Mouse (Mus musculus): ENCODE measurements around the gene Pfn4. TPM values are rescaled to one million over a fixed set of nuclear protein-coding genes. Genes with fewer than 3 reads are reported as not detected.

Gene Pfn4
- 4.2 and 4.9 TPM in 2 replicates for polyA plus RNA-seq (2014; fragmentation: Nextera tagmentation; extraction: Ambion mirVana)

DNA sequence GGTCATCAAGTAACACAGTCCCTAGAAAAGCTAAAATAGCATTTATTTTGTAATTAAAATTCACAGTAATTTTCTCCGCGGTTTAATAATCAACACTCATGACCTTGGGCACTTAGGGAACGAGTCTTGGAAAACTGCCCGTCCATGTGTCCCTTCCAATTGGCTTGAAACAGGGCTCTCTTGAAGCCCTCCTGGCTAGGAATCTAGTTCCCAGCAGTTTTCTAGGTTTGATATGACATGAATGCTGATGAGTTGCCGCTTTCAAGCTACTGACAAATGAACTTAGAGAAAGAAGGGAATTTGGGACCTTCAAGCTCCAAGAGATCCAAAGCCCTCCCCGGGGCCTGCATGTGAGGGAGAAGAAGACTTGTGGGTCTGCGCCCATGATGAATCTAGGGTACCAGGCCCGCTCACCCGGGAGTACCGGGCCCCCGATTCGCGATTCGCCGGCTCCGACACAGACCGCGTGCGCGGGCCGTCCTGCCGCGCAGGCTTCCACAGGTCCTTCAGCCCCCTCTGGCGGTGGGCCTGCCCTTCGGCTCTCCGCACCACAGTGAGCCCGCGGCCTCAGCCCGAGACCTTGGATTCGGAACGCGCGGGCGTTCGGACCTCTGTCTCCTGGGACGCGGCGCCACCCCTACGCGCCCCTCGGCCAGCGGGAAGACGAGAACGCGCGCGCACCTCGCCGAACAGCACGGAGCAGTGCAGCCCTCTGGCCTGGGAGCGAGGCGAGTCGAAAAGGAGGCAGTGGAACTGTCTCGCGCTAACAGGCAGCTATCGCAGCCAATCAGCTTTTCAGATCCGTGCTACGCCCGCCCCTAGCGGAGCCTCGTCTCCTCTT is at the start of gene Pfn4, which contains the start of gene Fam228b:
Pfn4 (plus strand) TSS at position 531 of the 841 bp plus-strand sequence.
Fam228b (minus strand) TSS at position 776 of the 841 bp plus-strand sequence.
- H3K9ac ChIP-seq (ENCODE audit: low read length), result peak within 1 kb of the TSS; percentile 72
- H3K27me3 ChIP-seq (ENCODE audit: control insufficient read depth, insufficient read depth, low read length), result no peaks in the 10 kb centered on the region
- no peaks in the 10 kb centered on the region for H3K36me3 ChIP-seq (ENCODE audit: control insufficient read depth, insufficient read depth, low read length)
- H3K9me3 ChIP-seq (ENCODE audit: control insufficient read depth, low read length), result no peaks in the 10 kb centered on the region
- peak; percentile 96 for DNase-seq (ENCODE audit: low spot score)
- peak; percentile 99 for ATAC-seq (replicated peaks; ENCODE audit: low FRiP score)
- WGBS, result 4% methylated on average over 61 of the region's 61 CpGs
- H3K4me1 ChIP-seq (replicated peaks; ENCODE audit: control insufficient read depth, insufficient read depth, low read length), result no peaks in the 10 kb centered on the region
- H3K4me3 ChIP-seq (ENCODE audit: low read depth, low read length), result peak within 1 kb of the TSS; percentile 46
- H3K4me2 ChIP-seq (ENCODE audit: low read depth, low read length, severe bottlenecking), result peak within 1 kb of the TSS; percentile 51
- peak within 1 kb of the TSS; percentile 79 for H3K27ac ChIP-seq (ENCODE audit: low read depth, low read length)

DNA sequence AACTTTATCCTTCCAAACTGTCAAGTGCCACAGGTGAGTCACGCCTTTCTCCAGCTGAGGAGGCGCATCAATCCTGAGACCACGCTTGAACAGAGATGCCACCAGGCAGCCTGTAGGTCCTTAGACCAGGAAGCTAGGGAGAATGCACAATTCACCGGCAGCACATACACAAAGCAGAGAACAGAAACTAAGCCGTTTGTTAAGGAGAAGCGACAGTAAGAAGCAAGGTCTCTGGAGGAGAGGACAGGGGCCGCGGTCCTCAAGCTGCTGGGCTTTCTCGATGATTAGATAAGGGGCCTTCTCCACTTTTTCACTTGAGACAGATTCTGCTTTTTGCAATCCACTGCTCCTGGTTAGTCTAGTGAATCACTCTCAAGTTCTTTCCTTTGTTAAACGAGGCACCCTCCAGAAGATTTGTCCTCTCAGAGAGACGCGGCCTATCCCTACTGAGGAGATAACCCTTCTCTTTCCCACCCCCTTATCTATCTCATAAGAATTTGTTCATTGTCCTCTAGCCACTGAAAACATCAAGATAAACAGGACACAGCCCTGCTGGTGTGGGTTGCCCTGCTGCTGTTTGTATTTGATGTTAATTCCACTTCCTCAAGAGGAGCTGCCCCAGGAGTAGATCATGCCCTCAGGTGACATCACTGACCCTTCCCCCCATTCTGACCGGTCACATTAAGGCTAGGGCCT is 49.6 kb upstream of the Pfn4 start:
- Histone ChIP-seq H3K4me1 (replicated peaks; ENCODE audit: control insufficient read depth, insufficient read depth, low read length) (no peaks in the 10 kb centered on the region), H3K4me2 (ENCODE audit: low read depth, low read length, severe bottlenecking) (no peak overlapping the region), H3K36me3 (ENCODE audit: control insufficient read depth, insufficient read depth, low read length) (no peaks in the 10 kb centered on the region), H3K4me3 (ENCODE audit: low read depth, low read length) (no peak overlapping the region), H3K9ac (ENCODE audit: low read length) (no peak overlapping the region), H3K27me3 (ENCODE audit: control insufficient read depth, insufficient read depth, low read length) (no peaks in the 10 kb centered on the region), H3K27ac (ENCODE audit: low read depth, low read length) (no peak overlapping the region), H3K9me3 (ENCODE audit: control insufficient read depth, low read length) (no peaks in the 10 kb centered on the region)
- no peak for DNase-seq (ENCODE audit: low spot score)
- no peak for ATAC-seq (replicated peaks; ENCODE audit: low FRiP score)
- 87% methylated on average over 13 of the region's 13 CpGs for WGBS

DNA sequence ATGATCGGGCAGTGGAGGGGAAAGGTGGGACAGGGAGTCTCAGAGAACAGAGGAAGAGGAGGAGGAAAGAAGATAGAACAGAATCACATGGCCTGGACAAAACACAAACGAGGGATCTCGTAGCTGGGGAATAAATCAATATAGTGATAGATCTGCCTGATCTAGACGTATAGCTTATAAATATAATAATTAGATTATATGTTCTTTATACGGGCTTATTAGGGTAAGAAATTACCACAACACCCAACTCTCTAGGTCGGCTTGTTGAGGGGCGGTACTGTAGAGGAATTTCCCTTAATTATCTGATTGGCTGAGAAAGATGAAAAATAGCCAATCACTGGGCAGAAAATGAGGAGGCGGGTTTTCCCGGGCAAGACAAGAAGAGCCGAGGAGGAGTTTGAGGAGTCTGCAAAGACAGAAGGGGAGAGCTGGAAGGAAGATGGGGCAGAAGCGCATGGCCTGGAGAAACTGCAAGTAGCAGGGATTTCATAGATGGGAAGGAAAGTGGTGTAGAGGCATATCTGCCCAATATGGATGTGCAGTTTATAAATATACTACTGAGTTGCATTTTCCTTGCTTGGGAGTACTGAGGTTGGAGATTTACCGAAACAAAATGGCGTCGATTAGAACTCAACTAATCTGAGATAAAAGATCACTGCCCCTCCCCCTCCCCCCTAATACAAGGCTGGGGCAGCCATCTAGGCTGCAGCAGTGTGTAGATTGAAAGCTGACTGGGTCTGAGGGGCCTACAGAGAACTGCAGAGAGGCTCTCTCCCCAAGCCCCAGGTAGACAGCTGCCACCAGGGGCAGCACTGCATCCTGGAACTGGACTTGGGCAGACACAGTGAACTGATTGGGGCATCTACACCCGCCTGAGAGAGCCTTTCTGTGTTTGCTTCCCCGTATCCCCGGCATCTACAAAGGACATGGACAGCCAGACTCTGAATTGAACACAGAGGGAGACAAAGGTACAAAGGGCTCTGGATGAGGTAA is 48.8 kb upstream of the Pfn4 start:
- Histone ChIP-seq H3K9me3 (ENCODE audit: control insufficient read depth, low read length) (no peaks in the 10 kb centered on the region), H3K4me2 (ENCODE audit: low read depth, low read length, severe bottlenecking) (no peak overlapping the region), H3K27ac (ENCODE audit: low read depth, low read length) (no peak overlapping the region), H3K4me1 (replicated peaks; ENCODE audit: control insufficient read depth, insufficient read depth, low read length) (no peaks in the 10 kb centered on the region), H3K9ac (ENCODE audit: low read length) (no peak overlapping the region), H3K36me3 (ENCODE audit: control insufficient read depth, insufficient read depth, low read length) (no peaks in the 10 kb centered on the region), H3K4me3 (ENCODE audit: low read depth, low read length) (no peak overlapping the region), H3K27me3 (ENCODE audit: control insufficient read depth, insufficient read depth, low read length) (no peaks in the 10 kb centered on the region)
- 77% methylated on average over 17 of the region's 17 CpGs for WGBS
- no peak for DNase-seq (ENCODE audit: low spot score)
- ATAC-seq (replicated peaks; ENCODE audit: low FRiP score), result no peak

DNA sequence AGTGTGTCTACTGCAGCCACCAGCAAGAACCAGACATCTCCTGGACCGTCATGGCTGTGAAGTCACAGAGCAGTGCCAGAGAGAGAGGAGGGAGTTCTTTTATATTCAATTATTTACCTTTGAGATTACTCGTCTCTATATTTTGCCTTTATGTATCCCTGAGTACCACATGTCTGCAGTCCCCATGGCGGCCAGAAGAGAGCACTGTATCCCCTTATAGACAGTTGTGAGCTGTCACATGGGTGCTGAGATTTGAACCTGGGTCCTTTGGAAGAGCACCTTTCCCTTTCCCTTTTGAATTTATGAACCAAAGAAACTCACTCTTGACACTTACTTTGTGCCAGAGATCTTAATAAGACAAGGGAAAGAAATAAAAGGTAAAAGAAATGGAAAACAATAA is 39.7 kb upstream of the Pfn4 start:
- WGBS, result 88% methylated on average over 3 of the region's 3 CpGs
- Histone ChIP-seq H3K9ac (ENCODE audit: low read length) (no peak overlapping the region), H3K4me1 (replicated peaks; ENCODE audit: control insufficient read depth, insufficient read depth, low read length) (no peaks in the 10 kb centered on the region), H3K27ac (ENCODE audit: low read depth, low read length) (no peak overlapping the region), H3K27me3 (ENCODE audit: control insufficient read depth, insufficient read depth, low read length) (no peaks in the 10 kb centered on the region), H3K9me3 (ENCODE audit: control insufficient read depth, low read length) (no peaks in the 10 kb centered on the region), H3K4me3 (ENCODE audit: low read depth, low read length) (no peak overlapping the region), H3K36me3 (ENCODE audit: control insufficient read depth, insufficient read depth, low read length) (no peaks in the 10 kb centered on the region), H3K4me2 (ENCODE audit: low read depth, low read length, severe bottlenecking) (no peak overlapping the region)
- ATAC-seq (replicated peaks; ENCODE audit: low FRiP score) (no peak), DNase-seq (ENCODE audit: low spot score) (no peak)

DNA sequence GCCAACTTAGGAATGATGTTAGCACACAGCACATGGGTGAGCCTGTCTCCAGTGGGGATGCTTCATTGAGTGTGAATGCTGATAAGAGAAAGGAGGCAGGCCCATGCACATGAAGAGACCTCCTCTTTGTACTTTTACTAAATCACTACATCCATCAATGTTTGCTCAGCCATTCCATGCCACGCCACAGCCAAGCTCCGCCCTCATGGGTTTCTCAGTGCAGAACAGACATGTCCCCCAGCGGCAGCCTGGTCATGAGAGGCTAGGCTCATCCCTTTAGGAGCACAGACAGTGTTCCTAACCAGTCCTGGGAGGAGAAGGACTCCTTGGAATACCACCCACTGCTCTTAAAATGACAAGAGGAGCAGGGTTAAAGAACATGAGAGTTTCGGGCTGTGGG is 37.2 kb upstream of the Pfn4 start:
- ATAC-seq (replicated peaks; ENCODE audit: low FRiP score) (no peak), DNase-seq (ENCODE audit: low spot score) (no peak)
- Histone ChIP-seq H3K4me2 (ENCODE audit: low read depth, low read length, severe bottlenecking) (no peak overlapping the region), H3K9ac (ENCODE audit: low read length) (no peak overlapping the region), H3K9me3 (ENCODE audit: control insufficient read depth, low read length) (no peaks in the 10 kb centered on the region), H3K36me3 (ENCODE audit: control insufficient read depth, insufficient read depth, low read length) (no peaks in the 10 kb centered on the region), H3K4me1 (replicated peaks; ENCODE audit: control insufficient read depth, insufficient read depth, low read length) (no peaks in the 10 kb centered on the region), H3K27ac (ENCODE audit: low read depth, low read length) (no peak overlapping the region), H3K27me3 (ENCODE audit: control insufficient read depth, insufficient read depth, low read length) (no peaks in the 10 kb centered on the region), H3K4me3 (ENCODE audit: low read depth, low read length) (no peak overlapping the region)
- 81% methylated on average over 4 of the region's 4 CpGs for WGBS

DNA sequence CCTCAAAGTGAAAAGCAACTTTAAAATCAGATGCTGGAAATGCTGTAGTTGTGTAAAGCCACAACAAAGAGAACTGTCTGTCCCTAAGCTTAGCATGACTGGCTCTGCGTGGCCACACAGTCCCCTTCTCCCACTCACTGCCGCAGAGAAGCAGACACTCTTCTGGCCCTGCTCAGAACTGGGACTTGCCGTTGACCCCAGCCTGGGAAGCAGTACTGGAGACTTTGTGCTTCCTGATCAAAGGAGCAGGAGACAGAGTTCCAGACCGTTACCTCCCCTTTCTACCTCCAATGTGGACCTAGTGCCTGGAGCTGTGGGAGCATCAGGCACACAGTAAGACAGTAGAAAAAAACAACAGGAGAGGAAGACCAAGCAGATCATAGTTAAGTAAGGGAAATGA is 36.5 kb upstream of the Pfn4 start:
- H3K4me2 ChIP-seq (ENCODE audit: low read depth, low read length, severe bottlenecking), result no peak overlapping the region
- WGBS, result 79% methylated on average over 4 of the region's 4 CpGs
- no peak for DNase-seq (ENCODE audit: low spot score)

DNA sequence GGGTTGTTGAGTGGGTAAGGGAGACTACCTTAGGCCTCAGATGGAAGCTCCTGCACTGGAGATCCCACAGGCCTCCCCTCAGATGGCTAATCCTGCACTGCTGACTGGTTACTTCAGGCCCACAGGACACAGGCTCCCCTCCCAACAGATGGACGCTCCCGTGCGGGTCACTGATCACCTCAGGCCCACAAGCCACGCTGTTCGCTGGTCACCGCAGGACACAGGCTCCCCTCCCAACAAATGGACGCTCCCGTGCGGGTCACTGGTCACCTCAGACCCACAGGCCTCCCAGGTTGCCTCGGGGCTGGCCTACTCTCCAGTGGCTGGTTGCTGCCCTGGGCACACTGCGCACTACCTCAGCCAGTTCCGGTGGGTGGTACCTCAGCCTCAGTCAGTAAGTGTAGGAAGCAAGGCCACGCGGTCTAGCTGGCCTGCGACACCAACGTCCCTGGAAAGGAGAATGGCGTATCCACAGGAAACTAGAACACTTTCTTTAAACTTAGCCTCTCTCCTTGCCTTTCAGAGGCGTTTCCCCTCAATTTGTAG is 30.7 kb upstream of the Pfn4 start, which contains the start of gene Fam228a:
Fam228a (minus strand) TSS at position 400 of the 546 bp plus-strand sequence.
- no peaks in the 10 kb centered on the region for H3K9me3 ChIP-seq (ENCODE audit: control insufficient read depth, low read length)
- H3K4me2 ChIP-seq (ENCODE audit: low read depth, low read length, severe bottlenecking), result no peak within 1 kb of the TSS
- H3K4me1 ChIP-seq (replicated peaks; ENCODE audit: control insufficient read depth, insufficient read depth, low read length), result no peaks in the 10 kb centered on the region
- H3K36me3 ChIP-seq (ENCODE audit: control insufficient read depth, insufficient read depth, low read length), result no peaks in the 10 kb centered on the region
- no peak within 1 kb of the TSS for H3K27ac ChIP-seq (ENCODE audit: low read depth, low read length)
- ATAC-seq (replicated peaks; ENCODE audit: low FRiP score), result no peak
- no peaks in the 10 kb centered on the region for H3K27me3 ChIP-seq (ENCODE audit: control insufficient read depth, insufficient read depth, low read length)
- 80% methylated on average over 18 of the region's 18 CpGs for WGBS
- H3K9ac ChIP-seq (ENCODE audit: low read length), result no peak within 1 kb of the TSS
- no peak for DNase-seq (ENCODE audit: low spot score)
- no peak within 1 kb of the TSS for H3K4me3 ChIP-seq (ENCODE audit: low read depth, low read length)

More for the DNA sequence above, 36.5 kb upstream of the Pfn4 start:
- Histone ChIP-seq H3K36me3 (ENCODE audit: control insufficient read depth, insufficient read depth, low read length) (no peaks in the 10 kb centered on the region), H3K4me3 (ENCODE audit: low read depth, low read length) (no peak overlapping the region), H3K4me1 (replicated peaks; ENCODE audit: control insufficient read depth, insufficient read depth, low read length) (no peaks in the 10 kb centered on the region), H3K27me3 (ENCODE audit: control insufficient read depth, insufficient read depth, low read length) (no peaks in the 10 kb centered on the region), H3K27ac (ENCODE audit: low read depth, low read length) (no peak overlapping the region), H3K9ac (ENCODE audit: low read length) (no peak overlapping the region), H3K9me3 (ENCODE audit: control insufficient read depth, low read length) (no peaks in the 10 kb centered on the region)
- no peak for ATAC-seq (replicated peaks; ENCODE audit: low FRiP score)

DNA sequence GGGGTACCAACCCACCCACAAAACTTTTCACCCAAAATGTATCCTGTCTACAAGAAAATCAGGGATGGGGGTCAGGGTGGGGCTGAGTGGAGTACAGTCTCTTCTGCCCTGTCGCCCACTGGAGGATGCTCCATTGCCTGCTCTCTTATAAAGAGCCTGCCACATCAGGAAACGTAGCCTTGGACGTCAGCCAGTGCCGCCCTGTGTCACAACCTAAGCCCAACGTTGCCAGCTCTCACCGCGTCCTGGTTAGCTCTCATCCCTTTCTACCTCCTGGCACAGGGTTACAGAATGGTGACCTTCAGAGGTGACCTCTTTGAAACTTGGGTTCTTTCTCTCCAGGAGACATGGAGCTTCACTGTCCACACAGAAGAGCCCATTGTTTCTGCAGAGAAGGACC is 28.0 kb upstream of the Pfn4 start:
- H3K9ac ChIP-seq (ENCODE audit: low read length), result no peak overlapping the region
- H3K27me3 ChIP-seq (ENCODE audit: control insufficient read depth, insufficient read depth, low read length), result no peaks in the 10 kb centered on the region
- no peaks in the 10 kb centered on the region for H3K9me3 ChIP-seq (ENCODE audit: control insufficient read depth, low read length)
- no peaks in the 10 kb centered on the region for H3K4me1 ChIP-seq (replicated peaks; ENCODE audit: control insufficient read depth, insufficient read depth, low read length)
- no peak overlapping the region for H3K27ac ChIP-seq (ENCODE audit: low read depth, low read length)
- ATAC-seq (replicated peaks; ENCODE audit: low FRiP score), result no peak
- WGBS, result 88% methylated on average over 7 of the region's 7 CpGs
- no peak overlapping the region for H3K4me2 ChIP-seq (ENCODE audit: low read depth, low read length, severe bottlenecking)
- H3K4me3 ChIP-seq (ENCODE audit: low read depth, low read length), result no peak overlapping the region
- H3K36me3 ChIP-seq (ENCODE audit: control insufficient read depth, insufficient read depth, low read length), result no peaks in the 10 kb centered on the region
- DNase-seq (ENCODE audit: low spot score), result no peak
